Mouse (Mus musculus): ENCODE data around the gene Scube1. TPM values are rescaled to one million over a fixed set of nuclear protein-coding genes. Genes with fewer than 3 reads are reported as not detected.

Gene Scube1
- polyA plus RNA-seq, 1 experiment from 2014 or later, result 3.6 TPM

DNA sequence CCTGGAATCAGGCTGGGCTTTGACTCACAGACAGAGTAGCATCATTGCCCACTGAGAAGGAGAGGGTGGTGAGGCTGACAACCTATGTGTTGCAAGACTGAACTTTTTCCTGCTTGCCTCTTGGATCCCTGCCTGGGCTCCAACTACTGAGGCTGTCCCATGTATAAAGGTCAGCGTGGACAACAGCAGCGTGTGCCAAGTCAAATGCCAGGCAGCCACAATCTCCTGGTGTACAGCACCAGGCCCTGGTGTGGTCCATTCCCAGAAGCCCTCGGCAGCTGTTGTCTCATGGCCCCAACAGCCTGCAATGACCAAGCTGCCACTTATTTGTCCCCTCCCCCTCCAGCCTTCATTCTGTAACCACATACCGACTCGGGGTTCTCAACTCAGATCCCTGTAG, 153.2 kb downstream of the Scube1 start:
- H3K36me3 ChIP-seq (ENCODE audit: control insufficient read depth, insufficient read depth, low read length), result peaks cover 3% of the 10 kb centered on the region; the same call in 1 of the 2 replicates
- no peak overlapping the region for H3K9ac ChIP-seq (ENCODE audit: low read depth, low read length)
- no peak overlapping the region for H3K4me3 ChIP-seq (ENCODE audit: low read length)
- H3K4me2 ChIP-seq (ENCODE audit: low read depth, low read length), result no peak overlapping the region
- H3K4me1 ChIP-seq (ENCODE audit: control insufficient read depth, insufficient read depth, low read length), result no peaks in the 10 kb centered on the region
- H3K9me3 ChIP-seq (ENCODE audit: control insufficient read depth, low read length), result no peaks in the 10 kb centered on the region
- ATAC-seq, result no peak
- 83% methylated on average over 5 of the region's 5 CpGs for whole genome bisulfite sequencing
- H3K27ac ChIP-seq (ENCODE audit: low read length), result no peak overlapping the region
- H3K27me3 ChIP-seq (replicated peaks; ENCODE audit: control insufficient read depth, insufficient read depth, low read length), result no peaks in the 10 kb centered on the region

DNA sequence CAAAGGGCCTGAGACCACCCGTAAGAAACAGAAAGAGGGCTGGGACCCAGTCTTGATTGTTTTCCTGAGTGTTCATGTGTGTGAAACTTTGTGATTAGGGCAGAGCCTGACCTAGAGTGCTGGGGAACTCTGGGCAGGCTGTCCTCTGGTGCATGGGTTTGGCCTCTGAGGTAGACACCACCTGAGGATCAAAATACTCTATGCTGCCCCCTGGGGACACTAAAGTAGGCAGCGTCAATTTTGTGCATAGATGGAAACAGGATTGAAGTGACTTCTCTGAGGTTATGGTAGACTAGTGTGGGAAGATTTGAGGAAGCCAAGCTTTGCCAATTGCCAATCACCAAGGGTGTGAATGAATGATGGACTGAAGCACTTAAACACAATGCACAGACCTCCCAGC, 154.2 kb downstream of the Scube1 start:
- ATAC-seq, result no peak
- H3K9ac ChIP-seq (ENCODE audit: low read depth, low read length), result no peak overlapping the region
- 70% methylated on average over 2 of the region's 2 CpGs for WGBS
- no peak overlapping the region for H3K27ac ChIP-seq (ENCODE audit: low read length)
- no peaks in the 10 kb centered on the region for H3K9me3 ChIP-seq (ENCODE audit: control insufficient read depth, low read length)
- no peaks in the 10 kb centered on the region for H3K4me1 ChIP-seq (ENCODE audit: control insufficient read depth, insufficient read depth, low read length)
- H3K4me2 ChIP-seq (ENCODE audit: low read depth, low read length), result no peak overlapping the region
- H3K4me3 ChIP-seq (ENCODE audit: low read length), result no peak overlapping the region
- no peaks in the 10 kb centered on the region for H3K27me3 ChIP-seq (replicated peaks; ENCODE audit: control insufficient read depth, insufficient read depth, low read length)
- H3K36me3 ChIP-seq (ENCODE audit: control insufficient read depth, insufficient read depth, low read length), result peaks cover 3% of the 10 kb centered on the region; the same call in 1 of the 2 replicates

DNA sequence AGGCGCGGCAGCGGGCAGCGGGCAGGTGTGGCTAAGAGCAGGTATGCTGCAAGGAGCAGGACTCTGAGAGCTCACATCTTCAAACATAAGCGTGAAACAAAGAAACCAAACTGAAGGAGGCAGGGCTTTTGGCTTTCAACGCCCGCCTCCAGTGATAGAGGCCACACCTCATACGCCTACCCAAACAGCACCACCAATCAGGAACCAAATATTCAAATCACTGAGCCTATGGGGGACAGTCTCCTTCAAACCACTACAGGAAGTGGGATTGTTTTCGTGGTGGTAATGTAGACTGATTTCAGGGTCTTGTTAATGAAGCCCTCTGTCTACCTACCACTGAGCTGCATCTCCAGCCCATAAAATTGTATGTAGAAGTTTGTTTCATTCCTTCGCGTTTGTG, 155.1 kb downstream of the Scube1 start:
- no peak overlapping the region for H3K27ac ChIP-seq (ENCODE audit: low read length)
- H3K9ac ChIP-seq (ENCODE audit: low read depth, low read length), result no peak overlapping the region
- H3K4me1 ChIP-seq (ENCODE audit: control insufficient read depth, insufficient read depth, low read length), result no peaks in the 10 kb centered on the region
- no peak overlapping the region for H3K4me3 ChIP-seq (ENCODE audit: low read length)
- WGBS, result 56% methylated on average over 11 of the region's 11 CpGs
- H3K4me2 ChIP-seq (ENCODE audit: low read depth, low read length), result no peak overlapping the region
- H3K9me3 ChIP-seq (ENCODE audit: control insufficient read depth, low read length), result no peaks in the 10 kb centered on the region
- peaks cover 3% of the 10 kb centered on the region; the same call in 1 of the 2 replicates for H3K36me3 ChIP-seq (ENCODE audit: control insufficient read depth, insufficient read depth, low read length)
- no peaks in the 10 kb centered on the region for H3K27me3 ChIP-seq (replicated peaks; ENCODE audit: control insufficient read depth, insufficient read depth, low read length)
- ATAC-seq, result no peak

GRCm38 (mm10) chr15:83568544-83568943, 156.3 kb downstream of the Scube1 start:
- Histone ChIP-seq H3K4me2 (ENCODE audit: low read depth, low read length) (no peak overlapping the region), H3K4me1 (ENCODE audit: control insufficient read depth, insufficient read depth, low read length) (peaks cover 2% of the 10 kb centered on the region; the same call in 1 of the 2 replicates), H3K27me3 (replicated peaks; ENCODE audit: control insufficient read depth, insufficient read depth, low read length) (no peaks in the 10 kb centered on the region), H3K9me3 (ENCODE audit: control insufficient read depth, low read length) (no peaks in the 10 kb centered on the region), H3K27ac (ENCODE audit: low read length) (no peak overlapping the region), H3K9ac (ENCODE audit: low read depth, low read length) (no peak overlapping the region), H3K36me3 (ENCODE audit: control insufficient read depth, insufficient read depth, low read length) (no peaks in the 10 kb centered on the region), H3K4me3 (ENCODE audit: low read length) (no peak overlapping the region)
- 93% methylated on average over 5 of the region's 5 CpGs for WGBS
- no peak for ATAC-seq

GRCm38 (mm10) chr15:83567728-83568127, 157.1 kb downstream of the Scube1 start:
- no peak for ATAC-seq
- H3K36me3 ChIP-seq (ENCODE audit: control insufficient read depth, insufficient read depth, low read length), result no peaks in the 10 kb centered on the region
- 88% methylated on average over 3 of the region's 3 CpGs for WGBS

DNA sequence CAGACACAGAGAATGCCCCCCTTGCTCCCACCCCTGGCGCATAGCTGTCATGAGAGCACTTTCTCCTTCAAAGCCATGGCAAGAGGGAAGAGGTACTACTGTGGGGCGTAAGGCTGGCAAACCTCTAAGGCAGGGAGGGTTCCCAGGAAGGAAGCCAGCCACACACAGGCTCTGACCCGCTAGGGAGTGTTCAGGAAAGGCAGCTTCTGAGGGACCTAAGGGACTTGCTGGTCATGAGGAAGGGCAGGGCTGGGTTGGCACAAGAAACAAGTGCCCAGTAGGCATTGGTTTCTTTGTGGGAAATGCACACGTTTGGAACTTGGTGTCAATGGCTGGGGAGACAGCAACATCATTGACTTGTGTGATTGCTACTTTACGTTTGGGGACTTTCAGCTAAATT, 158.8 kb downstream of the Scube1 start:
- H3K36me3 ChIP-seq (ENCODE audit: control insufficient read depth, insufficient read depth, low read length), result no peaks in the 10 kb centered on the region
- H3K9me3 ChIP-seq (ENCODE audit: control insufficient read depth, low read length), result no peaks in the 10 kb centered on the region
- peaks cover 10% of the 10 kb centered on the region for H3K4me1 ChIP-seq (ENCODE audit: control insufficient read depth, insufficient read depth, low read length)
- H3K4me2 ChIP-seq (ENCODE audit: low read depth, low read length), result no peak overlapping the region
- no peak overlapping the region for H3K4me3 ChIP-seq (ENCODE audit: low read length)
- 73% methylated on average over 5 of the region's 5 CpGs for WGBS
- no peak for ATAC-seq
- H3K27ac ChIP-seq (ENCODE audit: low read length), result no peak overlapping the region
- no peaks in the 10 kb centered on the region for H3K27me3 ChIP-seq (replicated peaks; ENCODE audit: control insufficient read depth, insufficient read depth, low read length)
- no peak overlapping the region for H3K9ac ChIP-seq (ENCODE audit: low read depth, low read length)

More at GRCm38 (mm10) chr15:83567728-83568127, 157.1 kb downstream of the Scube1 start:
- peaks cover 10% of the 10 kb centered on the region for H3K4me1 ChIP-seq (ENCODE audit: control insufficient read depth, insufficient read depth, low read length)
- no peak overlapping the region for H3K9ac ChIP-seq (ENCODE audit: low read depth, low read length)
- no peaks in the 10 kb centered on the region for H3K27me3 ChIP-seq (replicated peaks; ENCODE audit: control insufficient read depth, insufficient read depth, low read length)
- H3K4me2 ChIP-seq (ENCODE audit: low read depth, low read length), result no peak overlapping the region
- H3K9me3 ChIP-seq (ENCODE audit: control insufficient read depth, low read length), result no peaks in the 10 kb centered on the region
- no peak overlapping the region for H3K4me3 ChIP-seq (ENCODE audit: low read length)
- no peak overlapping the region for H3K27ac ChIP-seq (ENCODE audit: low read length)

DNA sequence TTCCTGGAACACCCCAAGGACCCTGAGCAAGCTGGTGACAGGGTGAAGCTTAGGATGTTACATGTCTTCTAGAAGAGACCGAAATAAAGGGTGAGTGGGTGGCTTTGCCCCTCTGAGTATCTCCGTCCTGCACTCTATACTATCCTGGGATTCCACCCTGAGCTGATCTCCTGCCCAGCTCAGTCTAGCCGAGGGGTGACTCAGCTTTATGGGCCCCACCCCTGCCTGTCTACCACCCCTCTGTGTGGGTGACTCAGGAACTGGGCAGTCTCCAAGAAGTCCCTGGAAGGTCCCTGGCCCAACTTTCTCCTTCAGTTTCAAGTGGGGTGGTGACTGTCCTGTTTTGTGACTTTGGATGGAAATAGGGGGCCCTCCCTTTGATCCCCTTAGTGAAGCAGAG, 159.4 kb downstream of the Scube1 start:
- 0 out of 2 replicates have a peak, but pooled peaks have one; percentile 36 for ATAC-seq
- peaks cover 10% of the 10 kb centered on the region for H3K4me1 ChIP-seq (ENCODE audit: control insufficient read depth, insufficient read depth, low read length)
- no peak overlapping the region for H3K9ac ChIP-seq (ENCODE audit: low read depth, low read length)
- 74% methylated on average over 3 of the region's 3 CpGs for WGBS
- H3K27ac ChIP-seq (ENCODE audit: low read length), result no peak overlapping the region
- H3K36me3 ChIP-seq (ENCODE audit: control insufficient read depth, insufficient read depth, low read length), result no peaks in the 10 kb centered on the region
- H3K27me3 ChIP-seq (replicated peaks; ENCODE audit: control insufficient read depth, insufficient read depth, low read length), result no peaks in the 10 kb centered on the region
- no peaks in the 10 kb centered on the region for H3K9me3 ChIP-seq (ENCODE audit: control insufficient read depth, low read length)
- no peak overlapping the region for H3K4me3 ChIP-seq (ENCODE audit: low read length)
- no peak overlapping the region for H3K4me2 ChIP-seq (ENCODE audit: low read depth, low read length)

- Histone ChIP-seq H3K4me3 (ENCODE audit: low read length) (peak overlapping the region; percentile 54), H3K4me2 (ENCODE audit: low read depth, low read length) (peak overlapping the region; percentile 92), H3K27ac (ENCODE audit: low read length) (0 out of 2 replicates have a peak overlapping the region, but pooled peaks have one; percentile 20), H3K4me1 (ENCODE audit: control insufficient read depth, insufficient read depth, low read length) (peaks cover 10% of the 10 kb centered on the region), H3K9me3 (ENCODE audit: control insufficient read depth, low read length) (no peaks in the 10 kb centered on the region), H3K27me3 (replicated peaks; ENCODE audit: control insufficient read depth, insufficient read depth, low read length) (no peaks in the 10 kb centered on the region), H3K36me3 (ENCODE audit: control insufficient read depth, insufficient read depth, low read length) (no peaks in the 10 kb centered on the region), H3K9ac (ENCODE audit: low read depth, low read length) (peak overlapping the region; percentile 75)
- WGBS, result 2% methylated on average over 27 of the region's 27 CpGs
- ATAC-seq, result peak; percentile 59
These were observed 160.8 kb downstream of the Scube1 start for GRCm38 (mm10) chr15:83563857-83564651.

GRCm38 (mm10) chr15:83563327-83563856, 161.4 kb downstream of the Scube1 start, which contains the start of the genes Tspo and Mcat:
Gene Tspo (plus strand): TSS chr15:83563592.
Gene Mcat (minus strand): TSS chr15:83563787.
- H3K4me3 ChIP-seq (ENCODE audit: low read length), result peak within 1 kb of the TSS; percentile 54

More at GRCm38 (mm10) chr15:83563327-83563856, 161.4 kb downstream of the Scube1 start, which contains the start of the genes Tspo and Mcat:
- H3K9ac ChIP-seq (ENCODE audit: low read depth, low read length), result peak within 1 kb of the TSS; percentile 75
- H3K36me3 ChIP-seq (ENCODE audit: control insufficient read depth, insufficient read depth, low read length), result no peaks in the 10 kb centered on the region
- ATAC-seq, result peak; percentile 80
- H3K27me3 ChIP-seq (replicated peaks; ENCODE audit: control insufficient read depth, insufficient read depth, low read length), result no peaks in the 10 kb centered on the region
- H3K27ac ChIP-seq (ENCODE audit: low read length), result peak within 1 kb of the TSS; percentile 20
- peak within 1 kb of the TSS; percentile 92 for H3K4me2 ChIP-seq (ENCODE audit: low read depth, low read length)
- WGBS, result under 1% methylated on average over 28 of the region's 28 CpGs
- H3K4me1 ChIP-seq (ENCODE audit: control insufficient read depth, insufficient read depth, low read length), result peaks cover 10% of the 10 kb centered on the region
- H3K9me3 ChIP-seq (ENCODE audit: control insufficient read depth, low read length), result no peaks in the 10 kb centered on the region

Measured in intestine, embryonic 16.5 days (tissue).